15 mouse cellular contexts compared by ENCODE assay signal in genomic region chr10:3500846-3501245, GRCm38 (mm10). TPM values are rescaled to one million over a fixed set of nuclear protein-coding genes. Genes with fewer than 3 reads are reported as not detected.
"Had no signal": no experiment of that assay in that cellular context is flagged by ENCODE, and none has a peak within 500 bp of the region (broad histone marks: within the 10 kb centered on the region; RNA-seq: fewer than 3 reads in every experiment).

No protein-coding gene starts in this region.

RNA-seq across cellular contexts. Expression of gene Iyd, which starts 39.2 kb away (rescaled TPM):
- total RNA-seq: common myeloid progenitor, adult 5-6 weeks; gastrocnemius, adult 2 months; gastrocnemius, adult 8-10 months; gastrocnemius, postnatal 14 days; gastrocnemius, postnatal 25 days; gastrocnemius, postnatal 36 days; granulocyte monocyte progenitor cell, adult 5-6 weeks; heart, adult 18-20 months; heart, adult 8-10 months had no signal
- polyA plus RNA-seq: embryonic facial prominence, embryonic 10.5 days; embryonic facial prominence, embryonic 11.5 days; erythroblast, embryonic 14.5 days; forebrain, embryonic 10.5 days; forebrain, embryonic 11.5 days; forebrain, embryonic 12.5 days had no signal
